Mouse (Mus musculus) kidney, embryonic 15.5 days (tissue): ENCODE measurements around the gene Vsig2. TPM values are rescaled to one million over a fixed set of nuclear protein-coding genes. Genes with fewer than 3 reads are reported as not detected.

Source experiments
- ATAC-seq: fragments of 200-750 bp; cut with Nextera tagmentation; replicated peaks from 2 replicates; pipeline ENCODE4 v1.8.0; 2017; ENCODE audit warnings: moderate TSS enrichment; ENCODE audit not compliant: low FRiP score
- H3K27ac ChIP-seq: fragments of 300-500 bp; sonication (generic); 2 replicates; pipeline ENCODE4 v1.5.1; 2015; ENCODE audit warnings: mild to moderate bottlenecking, inconsistent platforms
- H3K27me3 ChIP-seq: fragments of 300-500 bp; sonication (generic); 2 replicates; pipeline ENCODE4 v1.6.1; 2015; ENCODE audit warnings: inconsistent platforms
- H3K36me3 ChIP-seq: fragments of 300-500 bp; sonication (generic); 2 replicates; pipeline ENCODE4 v1.6.1; 2015; ENCODE audit warnings: inconsistent platforms
- H3K4me1 ChIP-seq: fragments of 300-500 bp; sonication (generic); 2 replicates; pipeline ENCODE4 v1.6.1; 2015; ENCODE audit warnings: inconsistent platforms
- H3K4me2 ChIP-seq: fragments of 300-500 bp; sonication (generic); 2 replicates; pipeline ENCODE4 v1.6.1; 2015; ENCODE audit warnings: moderate library complexity, mild to moderate bottlenecking, inconsistent platforms
- H3K4me3 ChIP-seq: fragments of 300-500 bp; sonication (generic); replicated peaks from 2 replicates; pipeline ENCODE4 v1.5.1; 2015; ENCODE audit warnings: mild to moderate bottlenecking, inconsistent platforms
- H3K9ac ChIP-seq: fragments of 300-500 bp; sonication (generic); 2 replicates; pipeline ENCODE4 v1.6.1; 2015; ENCODE audit warnings: mild to moderate bottlenecking, inconsistent platforms
- H3K9me3 ChIP-seq: fragments of 300-500 bp; sonication (generic); replicated peaks from 2 replicates; pipeline ENCODE4 v1.6.1; 2016; ENCODE audit warnings: inconsistent platforms
- WGBS: fragments of 180-500 bp; shearing (Covaris S2); methylation state at CpG from one replicate; pipeline ENCODE4 v1.1.7; 2015; ENCODE audit warnings: mixed read lengths; 5-methylcytosine and 5-hydroxymethylcytosine counted together
- polyA plus RNA-seq: library from polyadenylated mRNA; unstranded; fragments of >200 nt; fragmentation: Nextera tagmentation; extraction: Ambion mirVana; gene quantifications from 2 replicates; pipeline ENCODE4 v1.2.1, GENCODE M21; 2015

Vsig2 gene
- polyA plus RNA-seq, result 0.91 and 1.4 TPM in 2 replicates

DNA sequence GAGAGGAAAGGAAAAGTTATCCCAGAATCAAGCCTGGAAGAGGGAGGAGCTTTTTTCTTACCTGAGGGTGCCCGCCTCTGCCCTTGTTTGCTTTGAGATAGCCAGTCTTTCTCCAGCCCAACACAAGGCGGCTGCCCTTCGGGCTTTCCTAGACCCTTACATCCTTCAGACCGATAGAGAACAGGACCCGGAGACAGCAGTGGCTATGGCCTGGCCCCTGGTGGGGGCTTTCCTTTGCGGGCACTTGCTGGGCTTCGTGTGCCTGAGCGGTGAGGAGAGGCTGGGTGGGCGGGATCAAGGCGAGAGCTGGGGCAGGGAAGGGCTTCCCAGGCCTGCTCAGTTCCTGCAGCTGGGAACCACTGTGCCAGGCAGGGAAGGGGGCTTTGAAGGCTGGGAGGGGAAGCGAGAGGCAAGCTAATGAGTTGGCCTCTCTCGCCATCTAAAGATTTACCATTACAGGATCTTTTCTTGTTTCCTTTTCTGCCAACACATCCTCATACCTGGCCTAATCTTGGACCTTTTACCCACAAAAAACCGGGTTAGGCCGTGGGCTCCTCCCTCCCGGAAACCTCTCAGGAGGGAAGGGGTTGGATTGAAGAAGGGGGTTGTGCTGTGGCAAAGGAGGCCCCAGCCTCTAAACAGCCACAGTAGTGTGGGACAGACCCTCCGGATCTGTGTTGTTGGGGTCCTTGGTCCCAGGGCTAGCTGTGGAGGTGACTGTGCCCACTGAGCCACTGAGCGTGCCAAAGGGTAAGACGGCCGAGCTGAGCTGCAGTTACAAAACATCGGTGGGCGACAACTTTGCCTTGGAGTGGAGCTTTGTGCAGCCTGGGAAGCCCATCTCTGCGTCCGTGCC lies at the start of gene Vsig2:
Gene Vsig2, plus strand, starts transcription at position 86 of the 856 bp plus-strand sequence.
- H3K4me2 ChIP-seq, result no peak within 1 kb of the TSS
- H3K9me3 ChIP-seq, result no peaks in the 10 kb centered on the region
- no peak within 1 kb of the TSS for H3K4me3 ChIP-seq
- no peak; the same call in 1 of the 2 replicates for ATAC-seq
- no peak within 1 kb of the TSS for H3K27ac ChIP-seq
- H3K4me1 ChIP-seq, result peaks cover 20% of the 10 kb centered on the region
- 54% methylated on average over 23 of the region's 23 CpGs for whole genome bisulfite sequencing
- no peaks in the 10 kb centered on the region for H3K36me3 ChIP-seq
- H3K9ac ChIP-seq, result no peak within 1 kb of the TSS
- peaks cover 22% of the 10 kb centered on the region for H3K27me3 ChIP-seq

DNA sequence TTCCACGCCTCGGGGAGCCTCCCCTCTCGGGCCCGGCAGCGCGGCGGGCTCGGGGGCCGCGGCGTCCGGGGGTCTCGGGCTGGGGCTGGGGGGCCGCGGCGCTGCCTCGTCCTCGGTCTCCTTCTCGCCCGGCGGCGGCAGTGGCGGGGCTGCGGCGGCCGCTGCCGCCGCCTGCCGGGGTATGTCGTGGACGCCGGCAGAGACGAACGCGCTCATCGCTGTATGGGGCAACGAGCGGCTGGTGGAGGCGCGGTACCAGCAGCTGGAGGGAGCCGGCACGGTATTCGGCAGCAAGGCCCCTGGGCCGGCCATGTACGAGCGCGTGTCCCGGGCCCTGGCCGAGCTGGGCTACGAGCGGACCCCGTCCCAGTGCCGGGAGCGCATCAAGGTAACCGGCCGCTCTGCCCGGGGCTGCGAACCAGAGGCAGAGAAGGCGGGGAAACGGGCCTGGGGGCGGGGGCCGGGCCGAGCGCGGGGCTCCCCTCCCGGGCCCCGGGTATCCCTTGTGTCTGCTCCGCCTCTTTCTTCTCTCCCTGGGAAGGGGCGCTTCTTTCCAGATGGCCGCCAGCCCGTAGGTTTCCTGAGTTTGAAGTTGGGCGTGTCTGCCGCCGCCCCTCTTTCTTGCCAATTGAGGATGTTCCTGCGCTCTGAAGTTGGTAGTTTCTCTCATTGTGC lies 49.5 kb upstream of the Vsig2 start:
- Histone ChIP-seq H3K9ac (peak overlapping the region; percentile 85), H3K4me1 (peaks cover 21% of the 10 kb centered on the region), H3K4me3 (peak overlapping the region; percentile 84), H3K27me3 (no peaks in the 10 kb centered on the region), H3K36me3 (no peaks in the 10 kb centered on the region; the same call in 1 of the 2 replicates), H3K27ac (peak overlapping the region; percentile 100), H3K4me2 (peak overlapping the region; percentile 85), H3K9me3 (no peaks in the 10 kb centered on the region)
- ATAC-seq, result peak; percentile 79
- under 1% methylated on average over 66 of the region's 75 CpGs for WGBS

DNA sequence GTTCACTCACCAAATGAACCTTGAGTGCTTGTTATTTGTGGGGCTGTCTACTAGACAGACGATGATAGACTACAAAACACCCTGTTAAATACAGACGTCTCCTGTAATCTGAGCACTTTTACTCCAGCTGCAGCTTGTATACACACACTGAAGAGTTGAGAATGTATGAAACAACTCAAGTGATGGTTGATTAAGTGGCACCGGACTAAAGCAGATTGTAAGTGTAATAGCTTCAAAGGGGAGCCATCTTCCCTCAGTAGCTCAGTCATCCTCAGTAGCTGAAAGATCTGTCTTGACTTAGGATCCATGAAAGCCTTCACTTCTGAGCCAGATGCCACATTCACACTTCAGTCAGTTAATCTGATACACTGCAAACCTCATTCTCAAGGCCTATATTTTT lies 43.3 kb upstream of the Vsig2 start:
- H3K27me3 ChIP-seq, result no peaks in the 10 kb centered on the region
- no peak overlapping the region for H3K9ac ChIP-seq
- WGBS, result 54% methylated on average over 3 of the region's 3 CpGs
- H3K36me3 ChIP-seq, result peaks cover 8% of the 10 kb centered on the region; the same call in 1 of the 2 replicates
- ATAC-seq, result no peak
- H3K4me3 ChIP-seq, result no peak overlapping the region
- H3K27ac ChIP-seq, result no peak overlapping the region
- no peaks in the 10 kb centered on the region for H3K9me3 ChIP-seq
- H3K4me1 ChIP-seq, result peaks cover 4% of the 10 kb centered on the region
- no peak overlapping the region for H3K4me2 ChIP-seq

DNA sequence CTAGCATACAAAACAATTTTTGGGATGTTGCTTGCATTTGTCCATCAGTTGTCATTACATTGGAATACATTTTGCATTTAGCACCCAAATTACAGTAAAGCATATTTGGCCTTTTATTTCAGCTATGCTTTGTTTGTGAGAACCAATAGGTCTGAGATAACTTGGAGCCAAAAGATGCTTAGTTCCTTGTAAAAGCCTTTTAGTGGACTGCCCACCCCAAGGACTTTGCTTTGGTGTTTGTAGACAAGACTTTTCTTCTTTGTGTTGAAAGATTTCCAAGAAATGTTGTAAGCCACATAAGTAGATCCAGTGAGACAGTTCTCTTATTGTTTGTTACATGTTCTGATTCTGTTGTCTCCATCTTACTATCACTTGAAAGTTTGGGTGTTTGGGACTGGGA lies 42.7 kb upstream of the Vsig2 start:
- peaks cover 8% of the 10 kb centered on the region; the same call in 1 of the 2 replicates for H3K36me3 ChIP-seq
- ATAC-seq, result no peak
- H3K9ac ChIP-seq, result no peak overlapping the region
- H3K4me2 ChIP-seq, result no peak overlapping the region
- no peaks in the 10 kb centered on the region for H3K9me3 ChIP-seq
- H3K27ac ChIP-seq, result no peak overlapping the region
- H3K27me3 ChIP-seq, result no peaks in the 10 kb centered on the region
- H3K4me3 ChIP-seq, result no peak overlapping the region
- peaks cover 3% of the 10 kb centered on the region; the same call in 1 of the 2 replicates for H3K4me1 ChIP-seq

DNA sequence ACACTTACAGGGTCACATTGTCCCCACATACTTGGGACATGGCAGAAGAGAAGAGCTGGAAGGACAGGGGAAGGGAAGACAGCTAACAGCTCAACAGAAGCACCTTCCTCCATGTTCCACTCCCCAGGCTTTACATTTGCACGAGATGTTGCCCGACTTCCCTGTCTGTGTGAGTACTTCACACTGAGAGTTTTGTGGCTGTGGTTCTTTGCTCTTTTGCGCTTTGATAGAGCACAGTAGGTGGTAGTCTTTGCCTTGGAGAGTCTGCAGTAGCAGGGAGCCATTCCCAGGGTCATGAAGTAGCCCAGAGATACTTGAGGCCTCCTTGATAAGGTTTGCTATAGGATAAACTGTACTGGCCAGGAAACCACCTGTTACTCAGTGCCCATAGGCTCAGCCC lies 38.9 kb upstream of the Vsig2 start:
- H3K27me3 ChIP-seq, result no peaks in the 10 kb centered on the region
- WGBS, result 86% methylated on average over 3 of the region's 3 CpGs
- H3K4me1 ChIP-seq, result no peaks in the 10 kb centered on the region
- no peaks in the 10 kb centered on the region for H3K9me3 ChIP-seq
- H3K4me2 ChIP-seq, result no peak overlapping the region
- H3K9ac ChIP-seq, result no peak overlapping the region
- no peak overlapping the region for H3K27ac ChIP-seq
- ATAC-seq, result no peak
- H3K4me3 ChIP-seq, result no peak overlapping the region
- peaks cover 12% of the 10 kb centered on the region; the same call in 1 of the 2 replicates for H3K36me3 ChIP-seq

DNA sequence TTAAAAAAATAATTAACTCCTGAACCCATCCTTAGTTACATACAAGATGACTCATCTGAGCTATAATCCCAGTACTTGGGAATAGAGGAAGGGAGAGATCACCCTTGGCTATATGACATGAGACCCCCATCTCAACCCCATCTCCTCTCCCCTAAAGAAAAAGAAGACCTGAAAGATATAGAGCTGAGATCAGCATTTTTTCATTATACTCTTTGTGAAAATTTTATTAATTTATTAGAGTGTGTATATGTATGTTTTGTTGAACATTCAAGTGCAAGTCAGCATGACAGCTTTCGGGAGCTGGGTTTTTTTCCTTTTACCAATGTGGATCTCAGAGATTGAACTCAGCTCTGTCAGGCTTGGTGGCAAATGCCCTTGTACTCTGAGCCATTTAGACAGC lies 37.9 kb upstream of the Vsig2 start:
- no peak overlapping the region for H3K4me3 ChIP-seq
- H3K4me1 ChIP-seq, result no peaks in the 10 kb centered on the region
- WGBS, result 98% methylated on average over 1 of the region's 1 CpGs
- peaks cover 9% of the 10 kb centered on the region; the same call in 1 of the 2 replicates for H3K36me3 ChIP-seq
- no peaks in the 10 kb centered on the region for H3K9me3 ChIP-seq
- H3K4me2 ChIP-seq, result no peak overlapping the region
- H3K9ac ChIP-seq, result no peak overlapping the region
- no peak overlapping the region for H3K27ac ChIP-seq
- no peak for ATAC-seq
- no peaks in the 10 kb centered on the region for H3K27me3 ChIP-seq

DNA sequence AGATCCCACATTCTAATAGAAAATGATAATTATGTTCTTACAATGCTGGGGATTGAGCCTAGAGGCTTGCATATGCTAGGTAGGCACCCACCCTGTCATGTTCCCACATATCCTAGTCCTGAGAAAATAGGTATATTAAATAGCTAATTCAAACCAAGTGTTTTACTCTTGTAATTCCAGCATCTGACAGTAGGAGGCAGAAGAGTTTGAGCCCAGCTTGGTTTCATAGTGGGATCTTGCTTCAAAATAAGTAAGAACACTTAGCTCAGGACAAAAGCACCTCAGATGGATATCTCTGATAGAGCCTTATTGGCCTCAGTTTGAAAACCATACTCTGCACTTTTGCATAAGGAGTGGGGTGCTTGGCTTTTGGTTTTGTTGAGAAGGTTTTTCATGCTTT lies 34.7 kb upstream of the Vsig2 start:
- H3K4me1 ChIP-seq, result peaks cover 10% of the 10 kb centered on the region
- no peak overlapping the region for H3K4me3 ChIP-seq
- H3K27me3 ChIP-seq, result no peaks in the 10 kb centered on the region
- ATAC-seq, result no peak
- peaks cover 8% of the 10 kb centered on the region; the same call in 1 of the 2 replicates for H3K36me3 ChIP-seq
- no peak overlapping the region for H3K27ac ChIP-seq
- H3K9me3 ChIP-seq, result no peaks in the 10 kb centered on the region
- no peak overlapping the region for H3K4me2 ChIP-seq
- H3K9ac ChIP-seq, result no peak overlapping the region

DNA sequence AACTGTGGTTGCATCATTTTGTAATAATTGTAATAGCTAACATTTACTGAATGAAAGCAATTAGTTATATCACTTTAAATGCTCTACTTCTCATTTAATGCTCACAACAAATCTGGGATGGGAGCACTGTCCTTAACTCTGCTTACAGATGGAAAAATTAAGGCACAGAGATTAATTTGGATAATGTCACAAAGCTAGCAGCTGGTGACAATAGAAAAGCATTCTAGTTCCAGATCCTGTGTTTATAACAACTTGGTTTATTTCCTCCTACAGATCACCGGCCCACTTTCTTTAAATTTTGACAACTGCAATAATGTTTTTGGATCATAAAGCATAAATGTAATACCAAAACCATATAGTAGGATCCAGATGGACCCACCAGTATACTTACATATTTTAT lies 33.0 kb upstream of the Vsig2 start:
- WGBS, result 91% methylated on average over 1 of the region's 1 CpGs
- Histone ChIP-seq H3K4me2 (no peak overlapping the region), H3K9ac (no peak overlapping the region), H3K4me1 (peaks cover 10% of the 10 kb centered on the region), H3K27ac (no peak overlapping the region), H3K27me3 (no peaks in the 10 kb centered on the region), H3K36me3 (peaks cover 5% of the 10 kb centered on the region; the same call in 1 of the 2 replicates), H3K9me3 (no peaks in the 10 kb centered on the region), H3K4me3 (no peak overlapping the region)
- ATAC-seq, result no peak

DNA sequence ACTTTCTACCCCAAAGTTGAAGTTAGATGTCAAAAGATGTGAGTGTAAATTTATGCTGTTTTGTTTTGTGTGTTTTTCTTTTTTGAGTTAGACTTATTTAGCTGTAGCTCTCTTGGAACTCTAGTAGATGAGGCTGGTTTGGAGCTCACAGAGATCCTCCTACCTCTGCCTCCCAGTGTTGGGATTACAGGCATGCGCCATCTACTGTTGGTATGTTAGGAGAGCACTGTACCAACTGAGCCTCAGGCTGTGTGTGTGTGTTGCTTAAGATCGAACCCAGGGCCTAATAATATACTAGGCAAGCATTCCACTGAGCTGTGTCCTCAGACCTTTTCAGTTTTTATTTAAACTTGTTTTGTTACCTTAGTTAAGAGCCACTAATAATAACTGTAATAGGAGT lies 27.0 kb upstream of the Vsig2 start:
- 92% methylated on average over 2 of the region's 2 CpGs for WGBS
- no peak overlapping the region for H3K4me2 ChIP-seq
- ATAC-seq, result no peak
- H3K36me3 ChIP-seq, result no peaks in the 10 kb centered on the region
- no peak overlapping the region for H3K9ac ChIP-seq
- H3K27ac ChIP-seq, result no peak overlapping the region
- H3K27me3 ChIP-seq, result no peaks in the 10 kb centered on the region
- H3K4me3 ChIP-seq, result no peak overlapping the region
- peaks cover 23% of the 10 kb centered on the region for H3K4me1 ChIP-seq
- no peaks in the 10 kb centered on the region for H3K9me3 ChIP-seq

DNA sequence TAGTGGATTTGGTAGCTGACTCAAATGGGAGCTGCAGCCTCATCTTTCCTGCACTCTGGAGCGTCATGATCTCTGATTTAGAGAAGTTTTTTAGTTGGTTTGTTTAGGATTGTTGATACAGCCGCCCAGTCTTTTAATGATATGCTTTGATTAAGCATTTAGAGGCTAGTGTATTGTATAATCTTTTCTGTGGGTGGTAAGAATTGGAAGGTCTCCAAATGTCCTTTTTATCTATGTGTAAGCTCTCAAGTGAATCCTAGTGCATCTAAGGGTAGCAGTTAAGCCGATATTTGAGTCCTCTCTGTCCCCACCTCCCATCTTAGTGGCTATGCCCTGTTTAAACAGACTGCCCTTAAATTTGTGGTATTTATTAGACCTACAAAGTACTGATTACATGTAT lies 24.6 kb upstream of the Vsig2 start:
- WGBS, result 58% methylated on average over 3 of the region's 3 CpGs

DNA sequence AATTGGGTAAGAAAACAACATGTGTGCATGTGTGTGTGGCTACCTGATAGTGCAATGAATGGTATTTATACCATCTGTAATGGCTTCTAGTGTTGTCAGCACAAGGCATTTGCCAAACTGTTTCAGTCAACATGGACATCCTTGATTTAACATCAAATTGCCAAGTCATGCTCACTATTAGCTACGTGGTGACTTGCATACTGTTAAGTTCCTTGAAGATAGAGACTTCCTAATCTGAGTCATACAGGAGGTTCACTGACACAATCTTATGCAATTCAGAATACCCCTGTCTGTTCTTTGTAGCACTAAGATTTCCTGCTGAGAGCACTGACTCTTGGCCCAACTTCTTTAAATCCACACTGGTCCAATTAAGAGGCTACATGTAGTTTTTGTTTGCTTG lies 21.6 kb upstream of the Vsig2 start:
- ATAC-seq, result 0 out of 2 replicates have a peak, but pooled peaks have one; percentile 9
- Histone ChIP-seq H3K4me2 (no peak overlapping the region), H3K4me1 (peaks cover 13% of the 10 kb centered on the region), H3K9me3 (no peaks in the 10 kb centered on the region), H3K9ac (no peak overlapping the region), H3K36me3 (peaks cover 34% of the 10 kb centered on the region), H3K4me3 (no peak overlapping the region), H3K27me3 (no peaks in the 10 kb centered on the region), H3K27ac (no peak overlapping the region)
- 80% methylated on average over 1 of the region's 1 CpGs for WGBS

More for the DNA sequence above, 24.6 kb upstream of the Vsig2 start:
- Histone ChIP-seq H3K4me3 (no peak overlapping the region), H3K9ac (no peak overlapping the region), H3K27me3 (no peaks in the 10 kb centered on the region), H3K27ac (no peak overlapping the region), H3K36me3 (peaks cover 9% of the 10 kb centered on the region), H3K4me2 (no peak overlapping the region), H3K9me3 (no peaks in the 10 kb centered on the region), H3K4me1 (peaks cover 13% of the 10 kb centered on the region)
- ATAC-seq, result no peak

DNA sequence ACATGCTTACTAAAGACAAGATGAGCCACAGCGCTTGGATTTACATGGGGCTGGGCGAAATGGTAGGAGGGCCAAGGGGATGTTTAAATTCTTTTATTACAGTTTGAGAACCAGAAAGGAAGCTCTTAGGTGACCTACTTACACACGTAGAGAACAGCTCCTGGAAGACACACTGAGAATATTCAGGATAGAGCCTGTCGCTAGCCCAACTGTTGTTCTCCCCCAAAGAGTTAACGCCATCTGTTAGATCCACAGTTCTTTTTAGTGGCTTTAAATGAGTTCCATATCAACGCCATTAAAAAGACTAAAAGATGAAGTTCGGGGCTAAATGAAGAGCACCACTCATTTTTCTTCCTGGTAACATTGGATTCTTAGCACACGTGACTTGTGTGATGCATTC lies 20.1 kb upstream of the Vsig2 start:
- Histone ChIP-seq H3K36me3 (peaks cover 45% of the 10 kb centered on the region), H3K27me3 (no peaks in the 10 kb centered on the region), H3K4me2 (no peak overlapping the region), H3K9ac (no peak overlapping the region), H3K4me1 (peaks cover 3% of the 10 kb centered on the region), H3K4me3 (no peak overlapping the region), H3K27ac (no peak overlapping the region), H3K9me3 (no peaks in the 10 kb centered on the region)
- no peak for ATAC-seq
- 94% methylated on average over 8 of the region's 8 CpGs for WGBS
